Mouse (Mus musculus) embryonic fibroblast, embryonic 13.5 days (primary cell): ENCODE data around the gene Myoc.

Experiments
- CTCF ChIP-seq: IDR thresholded peaks from 2 replicates; pipeline ENCODE4 v1.5.1; 2011; ENCODE audit warnings: mild to moderate bottlenecking, control low read depth, low read length, moderate library complexity, borderline replicate concordance; ENCODE audit not compliant: insufficient read depth
- POLR2A ChIP-seq: IDR thresholded peaks from 2 replicates; pipeline ENCODE4 v1.6.1; 2011; ENCODE audit warnings: low read depth, mild to moderate bottlenecking, control low read depth, low read length, moderate library complexity

GRCm38 (mm10) chr1:162608127-162608526, 30.8 kb upstream of the Myoc start:
- TF ChIP-seq POLR2A (no peak), CTCF (no peak)
